Mouse (Mus musculus) forebrain, postnatal 0 days (tissue): ENCODE measurements around the gene Kctd12. TPM values are rescaled to one million over a fixed set of nuclear protein-coding genes. Genes with fewer than 3 reads are reported as not detected.

Experiments
- ATAC-seq: fragments of 200-750 bp; cut with Nextera tagmentation; 2 replicates; pipeline ENCODE4 v1.8.0; 2017; ENCODE audit warnings: mild to moderate bottlenecking, moderate library complexity
- DNase-seq: peaks from one replicate; pipeline ENCODE4 v3.0.0-alpha.2; 2015
- H3K27ac ChIP-seq: fragments of 300-500 bp; sonication (generic); 2 replicates; pipeline ENCODE4 v1.5.1; 2014; ENCODE audit warnings: low read depth, mild to moderate bottlenecking, antibody characterized with exemption, low read length, moderate library complexity, mixed read lengths
- H3K27me3 ChIP-seq: fragments of 300-500 bp; sonication (generic); 2 replicates; pipeline ENCODE4 v1.6.1; 2014; ENCODE audit warnings: mild to moderate bottlenecking, low read length, mixed read lengths; ENCODE audit not compliant: insufficient read depth
- H3K36me3 ChIP-seq: fragments of 300-500 bp; sonication (generic); 2 replicates; pipeline ENCODE4 v1.6.1; 2014; ENCODE audit warnings: mild to moderate bottlenecking, moderate library complexity; ENCODE audit not compliant: insufficient read depth
- H3K4me1 ChIP-seq: fragments of 300-500 bp; sonication (generic); 2 replicates; pipeline ENCODE4 v1.6.1; 2014; ENCODE audit warnings: antibody characterized with exemption; ENCODE audit not compliant: insufficient read depth
- H3K4me2 ChIP-seq: fragments of 300-500 bp; sonication (generic); 2 replicates; pipeline ENCODE4 v1.6.1; 2014; ENCODE audit warnings: low read depth, mild to moderate bottlenecking, moderate library complexity
- H3K4me3 ChIP-seq: fragments of 300-500 bp; sonication (generic); 2 replicates; pipeline ENCODE4 v1.5.1; 2014; ENCODE audit warnings: low read depth, low read length, mixed read lengths
- H3K9ac ChIP-seq: fragments of 300-500 bp; sonication (generic); 2 replicates; pipeline ENCODE4 v1.6.1; 2014; ENCODE audit warnings: mild to moderate bottlenecking
- H3K9me3 ChIP-seq: fragments of 300-500 bp; sonication (generic); 2 replicates; pipeline ENCODE4 v1.6.1; 2016; ENCODE audit warnings: low read length
- CTCF ChIP-seq: sonication (generic); IDR thresholded peaks from 2 replicates; pipeline ENCODE4 v1.5.1; 2016; ENCODE audit warnings: antibody characterized with exemption, control low read depth, low read depth
- WGBS: fragments of 180-500 bp; shearing (Covaris S2); extraction: QIAGEN DNeasy Blood & Tissue Kit; methylation state at CpG from one replicate; pipeline ENCODE4 v1.1.7; 2014; 5-methylcytosine and 5-hydroxymethylcytosine counted together
- polyA plus RNA-seq: library from polyadenylated mRNA; unstranded; fragments of >200 nt; fragmentation: Nextera tagmentation; extraction: Ambion mirVana; gene quantifications from 2 replicates; pipeline ENCODE4 v1.2.1, GENCODE M21; 2015
- total RNA-seq: library from RNA; depleted of rRNA; stranded (reverse); fragments of >200 nt; gene quantifications from 2 replicates; pipeline ENCODE4 v1.2.3, GENCODE M21; 2014

Kctd12 gene
- total and polyA plus RNA-seq, 2 experiments from 2014 or later: 12.4 to 101 TPM

DNA sequence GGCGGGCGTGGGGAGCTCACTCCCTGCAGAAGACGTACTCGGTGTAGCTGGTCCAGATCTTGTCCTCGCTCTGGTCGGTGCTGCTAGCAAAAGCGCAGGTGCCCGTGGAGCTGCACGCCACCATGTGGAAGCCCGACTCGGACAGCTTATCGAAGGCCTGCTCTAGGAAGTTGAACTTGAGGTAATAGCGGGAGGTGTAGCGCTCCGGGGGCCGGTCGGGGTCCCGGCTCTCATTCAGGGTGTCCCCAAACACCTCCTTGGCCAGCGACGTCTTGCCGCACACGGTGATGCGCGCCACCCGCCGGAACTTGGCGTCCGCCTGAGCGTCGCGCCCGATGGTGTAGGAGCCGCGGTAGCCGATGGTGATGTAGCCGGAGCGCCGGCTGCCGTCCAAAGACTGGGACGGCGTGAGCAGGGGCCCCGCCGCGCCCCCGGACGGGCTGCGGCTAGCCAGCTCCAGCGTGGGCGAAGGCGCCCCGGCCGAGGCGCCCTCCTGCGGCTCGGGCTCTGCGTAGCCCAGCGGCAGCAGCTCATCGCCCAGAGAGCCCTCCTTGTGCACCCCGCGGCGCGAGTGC lies 909 bp downstream of the Kctd12 start:
- peak; percentile 67 for TF ChIP-seq CTCF
- peak overlapping the region; percentile 75 for H3K4me3 ChIP-seq
- peak overlapping the region; percentile 80 for H3K9ac ChIP-seq
- DNase-seq: peak; percentile 77
- peak overlapping the region; percentile 88 for H3K4me2 ChIP-seq
- H3K4me1 ChIP-seq: 0 out of 2 replicates have a peak, but pooled peaks cover 5% of the 10 kb centered on the region
- H3K27ac ChIP-seq: peak overlapping the region; percentile 82
- no peaks in the 10 kb centered on the region for H3K9me3 ChIP-seq
- 2% methylated on average over 60 of the region's 62 CpGs for WGBS
- peak; percentile 52 for ATAC-seq
- H3K27me3 ChIP-seq: no peaks in the 10 kb centered on the region
- H3K36me3 ChIP-seq: no peaks in the 10 kb centered on the region

DNA sequence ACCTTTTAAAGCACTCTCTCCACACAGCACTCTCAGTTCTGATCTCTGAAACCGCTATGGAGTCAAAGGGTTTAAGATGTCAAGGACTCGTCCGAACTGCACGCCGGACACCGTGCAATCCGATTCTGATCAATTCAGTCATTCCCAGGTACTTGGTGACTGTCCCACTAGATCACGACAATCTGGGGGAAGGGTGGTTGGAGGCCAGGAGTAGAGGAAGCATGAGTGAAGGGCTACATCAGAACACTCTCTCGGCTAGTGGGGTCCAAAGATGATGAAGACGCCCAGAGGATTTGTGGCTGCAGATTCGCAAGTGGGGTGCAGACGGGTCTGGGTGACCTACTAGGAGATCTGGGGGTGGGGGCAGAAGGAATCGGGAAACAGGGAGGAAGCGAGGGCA lies 1.5 kb downstream of the Kctd12 start:
- H3K9me3 ChIP-seq: no peaks in the 10 kb centered on the region
- H3K4me2 ChIP-seq: peak overlapping the region; percentile 88
- 12% methylated on average over 14 of the region's 14 CpGs for WGBS
- ATAC-seq (no peak), DNase-seq (no peak)
- H3K27ac ChIP-seq: peak overlapping the region; percentile 82; the same call in 1 of the 2 replicates
- peak overlapping the region; percentile 80 for H3K9ac ChIP-seq
- no peak for TF ChIP-seq CTCF
- H3K4me3 ChIP-seq: peak overlapping the region; percentile 75
- H3K4me1 ChIP-seq: 0 out of 2 replicates have a peak, but pooled peaks cover 5% of the 10 kb centered on the region
- no peaks in the 10 kb centered on the region for H3K36me3 ChIP-seq
- H3K27me3 ChIP-seq: no peaks in the 10 kb centered on the region

DNA sequence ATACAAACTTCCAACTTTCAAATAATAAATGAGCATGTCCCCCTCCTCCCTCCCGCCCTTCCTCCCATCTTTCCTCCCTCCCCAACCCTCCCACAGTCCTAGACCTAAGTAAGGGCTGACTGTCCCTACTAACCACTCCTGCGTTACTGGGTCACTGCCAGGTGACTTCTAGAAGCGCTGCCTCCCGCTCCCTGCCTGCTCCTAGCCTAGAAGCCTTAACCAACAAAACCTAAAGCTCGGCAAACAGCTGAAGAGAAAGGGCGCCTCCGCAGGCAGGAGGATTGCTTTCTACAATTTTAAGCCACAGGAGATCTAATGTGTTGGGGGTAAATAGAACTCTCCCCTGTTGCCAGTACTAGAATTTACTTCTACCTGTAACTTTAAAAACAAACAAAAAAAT lies 2.0 kb downstream of the Kctd12 start:
- TF ChIP-seq CTCF: peak; percentile 58
- Histone ChIP-seq H3K27ac (no peak overlapping the region), H3K9ac (peak overlapping the region; percentile 80; the same call in 1 of the 2 replicates), H3K4me3 (peak overlapping the region; percentile 75), H3K9me3 (no peaks in the 10 kb centered on the region), H3K36me3 (no peaks in the 10 kb centered on the region), H3K4me1 (0 out of 2 replicates have a peak, but pooled peaks cover 5% of the 10 kb centered on the region), H3K4me2 (peak overlapping the region; percentile 88), H3K27me3 (no peaks in the 10 kb centered on the region)
- DNase-seq (peak; percentile 60), ATAC-seq (no peak)
- 21% methylated on average over 7 of the region's 7 CpGs for WGBS

DNA sequence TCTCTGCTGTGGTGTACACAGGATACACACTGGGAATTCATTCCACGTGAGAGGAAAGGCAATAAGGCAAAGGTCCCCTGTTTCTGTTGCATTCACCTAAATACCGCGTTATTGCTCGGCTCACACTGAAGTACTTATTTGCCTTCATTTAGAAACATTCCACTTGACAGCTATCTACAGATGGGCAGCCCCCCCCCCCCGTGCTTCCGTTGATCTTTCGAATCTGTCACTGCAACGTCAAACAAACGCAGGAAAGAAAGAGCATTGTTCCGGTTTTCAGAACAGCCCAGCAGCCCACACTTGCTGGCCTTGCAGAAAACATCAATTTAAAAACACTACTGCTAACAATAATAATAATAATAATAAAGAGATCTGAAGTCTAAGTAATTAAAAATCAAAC lies 2.6 kb downstream of the Kctd12 start:
- DNase-seq (no peak), ATAC-seq (no peak)
- Histone ChIP-seq H3K36me3 (no peaks in the 10 kb centered on the region), H3K27ac (no peak overlapping the region), H3K9me3 (no peaks in the 10 kb centered on the region), H3K9ac (peak overlapping the region; percentile 28; the same call in 1 of the 2 replicates), H3K4me2 (peak overlapping the region; percentile 42), H3K4me1 (0 out of 2 replicates have a peak, but pooled peaks cover 5% of the 10 kb centered on the region), H3K4me3 (peak overlapping the region; percentile 75), H3K27me3 (no peaks in the 10 kb centered on the region)
- 17% methylated on average over 10 of the region's 10 CpGs for WGBS
- TF ChIP-seq CTCF: no peak

DNA sequence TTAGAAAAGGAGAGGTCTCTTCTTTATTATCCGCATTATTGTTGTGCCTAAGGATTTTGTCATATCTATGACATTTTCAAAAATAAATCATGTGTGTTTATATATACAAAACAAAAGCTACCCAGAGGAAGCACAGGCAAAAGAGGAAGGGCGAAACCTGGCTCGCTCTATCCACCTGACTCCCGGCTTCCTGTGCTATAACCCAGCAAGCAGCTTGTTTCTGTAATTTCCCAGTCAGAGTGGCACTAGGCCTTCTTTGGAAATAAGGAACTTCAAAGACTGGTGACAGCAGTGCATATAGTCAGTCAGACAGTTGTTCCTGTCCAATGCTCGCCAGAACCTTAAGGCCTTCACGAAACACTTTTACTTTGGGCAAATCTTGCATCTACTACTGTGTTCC lies 6.6 kb downstream of the Kctd12 start:
- Histone ChIP-seq H3K9ac (no peak overlapping the region), H3K4me3 (no peak overlapping the region), H3K36me3 (no peaks in the 10 kb centered on the region), H3K27ac (no peak overlapping the region), H3K27me3 (no peaks in the 10 kb centered on the region), H3K4me2 (no peak overlapping the region), H3K4me1 (no peaks in the 10 kb centered on the region), H3K9me3 (no peaks in the 10 kb centered on the region)
- DNase-seq: no peak
- no peak for ATAC-seq
- WGBS: 92% methylated on average over 6 of the region's 6 CpGs
- TF ChIP-seq CTCF: no peak

DNA sequence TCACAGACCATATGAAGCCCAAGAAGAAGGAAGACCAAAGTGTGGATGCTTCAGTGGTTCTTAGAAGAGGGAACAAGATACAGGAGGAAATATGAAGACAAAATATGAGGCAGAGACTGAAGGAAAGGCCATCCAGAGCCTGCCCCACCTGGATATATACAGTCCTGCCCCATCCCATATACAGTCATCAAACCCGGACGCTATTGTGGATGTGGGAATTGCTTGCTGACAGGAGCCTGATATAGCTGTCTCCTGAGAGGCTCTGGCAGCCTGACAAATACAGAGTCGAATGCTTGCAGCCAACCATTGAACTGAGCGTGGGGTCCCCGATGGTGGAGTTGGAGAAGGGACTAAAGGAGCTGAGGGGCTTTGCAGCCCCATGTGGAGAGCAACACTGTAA lies 13.6 kb downstream of the Kctd12 start:
- no peaks in the 10 kb centered on the region for H3K9me3 ChIP-seq
- H3K9ac ChIP-seq: no peak overlapping the region
- H3K36me3 ChIP-seq: no peaks in the 10 kb centered on the region
- no peak for TF ChIP-seq CTCF
- DNase-seq (no peak), ATAC-seq (no peak)
- no peak overlapping the region for H3K27ac ChIP-seq
- no peak overlapping the region for H3K4me3 ChIP-seq
- no peak overlapping the region for H3K4me2 ChIP-seq
- WGBS: 79% methylated on average over 5 of the region's 5 CpGs
- H3K27me3 ChIP-seq: no peaks in the 10 kb centered on the region
- no peaks in the 10 kb centered on the region for H3K4me1 ChIP-seq

DNA sequence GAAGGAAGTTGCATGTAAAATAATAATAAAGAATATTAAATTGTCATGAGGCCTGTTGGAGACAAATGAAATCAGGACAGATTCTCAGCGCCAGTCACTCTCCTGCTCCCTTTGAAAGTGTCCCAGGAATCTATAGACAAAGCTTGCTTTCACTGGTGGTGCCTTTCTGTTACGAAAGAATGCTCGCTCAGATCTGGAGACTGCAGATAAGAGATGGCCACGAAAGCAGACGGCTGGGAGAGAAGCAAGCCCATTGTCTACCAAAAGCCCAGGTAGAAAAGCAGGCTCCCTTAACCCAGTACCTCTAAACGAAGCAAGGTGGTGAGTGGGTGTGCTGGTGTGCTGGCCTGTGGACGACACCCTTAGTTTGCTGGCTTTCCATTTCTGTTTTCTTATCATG lies 16.2 kb downstream of the Kctd12 start:
- no peak overlapping the region for H3K4me2 ChIP-seq
- no peak for DNase-seq
- WGBS: 64% methylated on average over 7 of the region's 7 CpGs
- no peaks in the 10 kb centered on the region for H3K36me3 ChIP-seq
- H3K27me3 ChIP-seq: no peaks in the 10 kb centered on the region
- H3K27ac ChIP-seq: no peak overlapping the region
- H3K4me1 ChIP-seq: no peaks in the 10 kb centered on the region
- no peaks in the 10 kb centered on the region for H3K9me3 ChIP-seq
- no peak for TF ChIP-seq CTCF
- H3K9ac ChIP-seq: no peak overlapping the region
- H3K4me3 ChIP-seq: no peak overlapping the region
- ATAC-seq: no peak
